Mouse (Mus musculus) kidney, embryonic 16.5 days (tissue): ENCODE measurements around the gene Heatr5a. TPM values are rescaled to one million over a fixed set of nuclear protein-coding genes. Genes with fewer than 3 reads are reported as not detected.

Experiments
- ATAC-seq: fragments of 200-750 bp; cut with Nextera tagmentation; 2 replicates; pipeline ENCODE4 v1.8.0; 2017; ENCODE audit warnings: moderate TSS enrichment; ENCODE audit not compliant: low FRiP score, low TSS enrichment
- H3K27ac ChIP-seq: fragments of 300-500 bp; sonication (generic); 2 replicates; pipeline ENCODE4 v1.5.1; 2014; ENCODE audit warnings: low read length
- H3K27me3 ChIP-seq: fragments of 300-500 bp; sonication (generic); 2 replicates; pipeline ENCODE4 v1.6.1; 2014; ENCODE audit warnings: low read length, control low read depth, mixed read lengths; ENCODE audit not compliant: insufficient read depth
- H3K36me3 ChIP-seq: fragments of 300-500 bp; sonication (generic); 2 replicates; pipeline ENCODE4 v1.6.1; 2014; ENCODE audit warnings: low read length, control low read depth, mixed read lengths; ENCODE audit not compliant: insufficient read depth
- H3K4me1 ChIP-seq: fragments of 300-500 bp; sonication (generic); 2 replicates; pipeline ENCODE4 v1.6.1; 2014; ENCODE audit warnings: low read length, control low read depth, mixed read lengths; ENCODE audit not compliant: insufficient read depth
- H3K4me2 ChIP-seq: fragments of 300-500 bp; sonication (generic); replicated peaks from 2 replicates; pipeline ENCODE4 v1.6.1; 2014; ENCODE audit warnings: low read depth, low read length
- H3K4me3 ChIP-seq: fragments of 300-500 bp; sonication (generic); 2 replicates; pipeline ENCODE4 v1.5.1; 2014; ENCODE audit warnings: mild to moderate bottlenecking, low read length
- H3K9ac ChIP-seq: fragments of 300-500 bp; sonication (generic); replicated peaks from 2 replicates; pipeline ENCODE4 v1.6.1; 2014; ENCODE audit warnings: low read length
- H3K9me3 ChIP-seq: fragments of 300-500 bp; sonication (generic); 2 replicates; pipeline ENCODE4 v1.6.1; 2016; ENCODE audit warnings: low read length, control low read depth
- WGBS: fragments of 180-500 bp; shearing (Covaris S2); extraction: QIAGEN DNeasy Blood & Tissue Kit; methylation state at CpG from one replicate; pipeline ENCODE4 v1.1.7; 2014; 5-methylcytosine and 5-hydroxymethylcytosine counted together
- polyA plus RNA-seq: library from polyadenylated mRNA; unstranded; fragments of >200 nt; fragmentation: Nextera tagmentation; extraction: Ambion mirVana; gene quantifications from 2 replicates; pipeline ENCODE4 v1.2.1, GENCODE M21; 2015

Heatr5a gene
- polyA plus RNA-seq, 1 experiment from 2014 or later, result 9.4 TPM

DNA sequence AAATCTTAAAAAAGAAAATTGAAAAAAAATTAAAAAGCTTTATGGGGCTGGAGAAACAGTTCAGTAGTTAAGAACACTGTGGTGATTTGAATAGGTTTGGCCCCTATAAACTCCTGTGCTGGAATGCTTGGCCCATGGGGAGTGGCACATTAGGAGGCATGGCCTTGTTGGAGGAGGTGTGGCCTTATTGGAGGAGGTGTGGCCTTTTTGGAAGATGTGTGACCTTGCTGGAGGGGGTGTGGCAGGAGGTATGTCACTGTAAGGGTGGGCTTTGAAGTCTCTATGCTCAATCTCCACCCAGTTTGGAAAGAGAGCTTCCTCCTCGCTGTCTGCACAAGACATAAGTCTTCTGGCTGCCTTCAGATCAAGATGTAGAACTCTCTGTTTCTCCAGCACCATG, 3.3 kb upstream of the Heatr5a start:
- Histone ChIP-seq H3K9ac (no peak overlapping the region), H3K9me3 (0 out of 2 replicates have a peak, but pooled peaks cover 5% of the 10 kb centered on the region), H3K27ac (no peak overlapping the region), H3K4me1 (peaks cover 10% of the 10 kb centered on the region; the same call in 1 of the 2 replicates), H3K4me2 (no peak overlapping the region), H3K36me3 (no peaks in the 10 kb centered on the region), H3K4me3 (no peak overlapping the region), H3K27me3 (no peaks in the 10 kb centered on the region)
- WGBS, result 95% methylated on average over 1 of the region's 1 CpGs
- no peak for ATAC-seq

DNA sequence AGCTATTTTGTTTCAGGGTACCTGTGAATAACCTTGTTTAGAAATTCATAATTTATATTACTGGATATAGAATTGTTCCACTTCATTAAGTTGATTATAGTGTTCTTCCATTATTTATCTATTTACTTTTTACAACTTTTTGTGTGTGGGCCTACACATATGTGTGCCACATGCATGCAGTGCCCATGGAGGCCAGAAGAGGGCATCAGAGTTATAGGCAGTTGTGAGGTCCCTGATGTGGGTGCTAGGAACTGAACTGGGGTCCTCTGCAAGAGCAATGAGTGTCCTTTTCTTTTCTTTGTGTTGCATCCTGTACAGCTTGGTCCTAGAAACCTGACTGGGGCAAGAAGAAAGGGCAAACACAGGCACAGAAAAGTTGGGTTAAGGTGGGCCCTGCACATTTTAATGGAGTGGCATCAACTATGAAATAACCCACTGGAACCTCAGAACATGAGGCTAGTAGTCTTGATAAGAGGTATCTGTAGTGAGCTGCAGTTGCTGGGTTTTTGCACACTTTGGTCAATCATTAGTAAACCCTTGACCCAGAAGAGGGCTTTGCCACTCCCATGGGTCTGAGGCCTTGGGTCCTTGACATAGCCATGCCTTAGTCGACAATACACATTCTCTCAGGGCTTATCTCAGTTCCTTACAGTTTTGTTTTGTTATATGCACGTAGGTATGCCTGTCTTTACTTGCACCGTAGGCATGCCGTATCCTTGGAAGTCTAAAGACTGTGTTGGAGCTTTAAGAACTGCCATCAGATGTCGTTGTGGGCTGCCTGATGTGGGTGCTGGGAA, 1.3 kb upstream of the Heatr5a start:
- ATAC-seq, result no peak
- Histone ChIP-seq H3K27me3 (no peaks in the 10 kb centered on the region), H3K9ac (no peak overlapping the region), H3K27ac (no peak overlapping the region), H3K9me3 (0 out of 2 replicates have a peak, but pooled peaks cover 5% of the 10 kb centered on the region), H3K4me2 (no peak overlapping the region), H3K4me1 (peaks cover 10% of the 10 kb centered on the region; the same call in 1 of the 2 replicates), H3K4me3 (no peak overlapping the region), H3K36me3 (no peaks in the 10 kb centered on the region)
- 93% methylated on average over 5 of the region's 5 CpGs for WGBS

DNA sequence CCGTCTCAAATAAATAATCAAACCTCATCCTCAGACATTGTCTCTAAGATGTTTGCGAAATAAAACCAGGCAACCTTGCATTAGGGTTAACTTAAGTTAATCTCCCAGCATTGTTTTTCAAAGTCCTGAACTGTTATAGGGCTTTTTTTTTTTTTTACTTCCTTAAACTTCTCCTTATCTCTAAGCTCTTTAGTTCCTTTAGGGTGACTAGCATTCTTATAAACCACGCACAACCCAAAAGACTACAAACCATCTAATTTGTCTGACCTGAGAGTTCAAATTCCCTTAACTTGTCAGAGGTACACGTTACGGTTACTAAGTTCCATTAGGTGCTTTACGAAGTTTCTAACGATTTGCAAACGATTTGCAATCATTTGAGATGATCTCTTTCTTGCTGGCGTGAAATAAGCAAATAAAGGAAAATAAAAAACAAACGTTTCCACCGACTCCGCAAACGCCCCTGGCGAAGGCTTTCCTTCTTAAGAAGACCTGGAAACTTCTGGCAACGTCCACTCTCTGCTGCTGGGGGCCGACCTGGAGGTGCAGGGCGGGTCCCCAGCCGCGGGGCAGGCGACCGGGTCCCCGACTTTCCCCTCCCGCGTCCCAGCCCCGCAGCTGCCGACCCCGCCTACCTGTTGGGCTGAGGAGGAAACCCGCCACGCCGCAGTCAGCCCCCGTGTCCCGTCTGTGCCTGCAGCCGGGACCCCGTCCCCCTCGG, 610 bp downstream of the Heatr5a start:
- peaks cover 10% of the 10 kb centered on the region; the same call in 1 of the 2 replicates for H3K4me1 ChIP-seq
- ATAC-seq, result no peak
- H3K9me3 ChIP-seq, result 0 out of 2 replicates have a peak, but pooled peaks cover 5% of the 10 kb centered on the region
- H3K9ac ChIP-seq, result peak overlapping the region; percentile 89
- peak overlapping the region; percentile 64 for H3K4me2 ChIP-seq
- peak overlapping the region; percentile 94 for H3K27ac ChIP-seq
- no peaks in the 10 kb centered on the region for H3K27me3 ChIP-seq
- peak overlapping the region; percentile 97 for H3K4me3 ChIP-seq
- WGBS, result 2% methylated on average over 35 of the region's 35 CpGs
- H3K36me3 ChIP-seq, result no peaks in the 10 kb centered on the region

DNA sequence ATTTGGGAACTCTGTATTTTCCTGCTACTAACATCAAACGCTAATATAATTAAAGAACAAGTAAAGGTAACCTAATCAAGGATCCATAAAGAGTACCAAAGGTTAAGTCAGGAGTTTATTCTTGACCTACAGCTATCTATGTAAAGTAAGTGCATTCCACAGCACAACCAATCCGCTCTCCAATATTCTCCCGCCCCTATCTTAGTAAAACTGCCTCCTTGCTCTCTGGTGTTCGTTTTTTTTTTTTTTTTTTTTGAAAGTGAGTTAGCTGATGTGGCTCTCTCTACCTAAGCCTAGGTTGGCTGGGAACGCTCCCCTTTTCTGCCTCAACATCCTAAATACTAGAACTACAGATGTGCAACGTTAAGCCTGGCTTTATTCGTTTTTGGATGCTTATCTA, 1.2 kb downstream of the Heatr5a start:
- Histone ChIP-seq H3K9ac (no peak overlapping the region; the same call in 1 of the 2 replicates), H3K4me3 (peak overlapping the region; percentile 97), H3K36me3 (no peaks in the 10 kb centered on the region), H3K27me3 (no peaks in the 10 kb centered on the region), H3K4me1 (peaks cover 10% of the 10 kb centered on the region; the same call in 1 of the 2 replicates), H3K9me3 (0 out of 2 replicates have a peak, but pooled peaks cover 5% of the 10 kb centered on the region), H3K4me2 (peak overlapping the region; percentile 64), H3K27ac (no peak overlapping the region)
- 17% methylated on average over 7 of the region's 7 CpGs for WGBS
- no peak for ATAC-seq

DNA sequence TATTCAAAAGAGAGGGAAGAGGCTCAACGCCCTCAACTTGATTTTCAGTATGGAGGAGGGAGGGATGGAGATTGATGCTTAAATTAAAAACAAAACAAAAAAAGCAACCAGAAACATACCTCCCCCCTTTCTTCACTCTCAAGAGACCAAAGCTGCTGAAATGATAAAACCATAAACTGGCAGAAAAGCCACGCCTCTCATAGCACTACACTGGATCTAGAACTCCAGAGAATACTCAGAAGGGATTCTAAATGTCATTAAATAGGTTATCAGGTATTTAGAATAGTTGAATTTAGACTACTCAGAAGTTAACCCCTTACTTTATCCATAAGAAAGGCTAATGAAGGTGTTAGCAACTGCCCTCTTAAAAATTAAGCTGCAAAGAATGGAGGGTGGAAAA, 2.0 kb downstream of the Heatr5a start:
- H3K36me3 ChIP-seq, result no peaks in the 10 kb centered on the region
- H3K4me1 ChIP-seq, result peaks cover 11% of the 10 kb centered on the region; the same call in 1 of the 2 replicates
- no peak overlapping the region for H3K4me3 ChIP-seq
- ATAC-seq, result no peak
- WGBS, result 75% methylated on average over 2 of the region's 2 CpGs
- H3K27me3 ChIP-seq, result no peaks in the 10 kb centered on the region
- H3K4me2 ChIP-seq, result no peak overlapping the region
- H3K9me3 ChIP-seq, result 0 out of 2 replicates have a peak, but pooled peaks cover 5% of the 10 kb centered on the region
- no peak overlapping the region for H3K27ac ChIP-seq
- H3K9ac ChIP-seq, result no peak overlapping the region

DNA sequence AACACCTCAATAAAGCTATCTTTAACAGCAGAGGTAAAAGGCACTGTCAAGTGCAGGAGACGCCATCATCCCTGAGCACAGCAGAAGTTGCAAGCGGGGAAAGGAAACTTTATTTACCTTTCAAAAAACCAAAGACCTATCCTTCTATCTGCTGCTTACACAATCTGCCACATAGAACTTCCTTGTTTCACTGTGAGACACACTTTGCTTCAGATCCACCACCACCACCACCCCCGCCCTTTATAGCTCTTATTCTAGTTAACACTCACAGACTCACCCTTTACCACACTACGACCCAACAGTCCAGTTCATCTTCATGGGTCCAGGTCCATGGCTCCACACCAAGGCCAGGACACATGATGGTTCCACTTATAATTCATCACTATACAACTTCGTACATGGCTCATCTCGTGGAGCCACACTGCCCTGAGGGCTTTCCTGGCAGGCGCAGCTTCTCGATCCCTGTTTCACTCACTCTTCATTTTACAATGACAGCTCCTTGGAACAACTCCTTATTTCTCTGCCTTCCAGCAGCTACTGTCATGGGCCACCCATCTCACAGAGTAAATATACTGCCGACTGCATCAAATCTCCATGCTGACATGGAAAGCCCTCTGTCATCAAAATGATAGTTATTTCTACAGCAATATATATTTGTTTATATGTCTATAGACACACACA, 3.1 kb downstream of the Heatr5a start:
- H3K27ac ChIP-seq, result no peak overlapping the region
- no peaks in the 10 kb centered on the region for H3K27me3 ChIP-seq
- 0 out of 2 replicates have a peak, but pooled peaks cover 5% of the 10 kb centered on the region for H3K9me3 ChIP-seq
- H3K9ac ChIP-seq, result no peak overlapping the region
- ATAC-seq, result no peak
- H3K36me3 ChIP-seq, result no peaks in the 10 kb centered on the region
- WGBS, result 88% methylated on average over 9 of the region's 9 CpGs
- peaks cover 12% of the 10 kb centered on the region; the same call in 1 of the 2 replicates for H3K4me1 ChIP-seq
- H3K4me2 ChIP-seq, result no peak overlapping the region
- H3K4me3 ChIP-seq, result no peak overlapping the region

DNA sequence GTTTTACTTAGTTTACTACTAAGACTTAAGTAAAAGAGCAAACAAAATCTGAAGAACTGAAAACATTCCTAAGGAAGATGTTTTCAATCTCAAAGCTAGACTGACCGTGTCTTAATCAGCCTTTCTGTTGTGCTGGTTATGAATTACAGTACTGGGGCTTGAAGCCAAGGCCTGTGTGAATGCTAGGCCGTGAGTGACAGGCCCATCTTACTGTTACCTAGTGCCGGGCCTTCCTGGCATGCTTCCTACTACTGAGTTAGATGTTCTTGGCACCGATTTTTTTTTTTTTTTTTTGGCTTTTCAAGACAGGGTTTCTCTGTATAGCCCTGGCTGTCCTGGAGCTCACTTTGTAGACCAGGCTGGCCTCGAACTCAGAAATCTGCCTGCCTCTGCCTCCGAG, 13.5 kb downstream of the Heatr5a start:
- no peak overlapping the region for H3K27ac ChIP-seq

DNA sequence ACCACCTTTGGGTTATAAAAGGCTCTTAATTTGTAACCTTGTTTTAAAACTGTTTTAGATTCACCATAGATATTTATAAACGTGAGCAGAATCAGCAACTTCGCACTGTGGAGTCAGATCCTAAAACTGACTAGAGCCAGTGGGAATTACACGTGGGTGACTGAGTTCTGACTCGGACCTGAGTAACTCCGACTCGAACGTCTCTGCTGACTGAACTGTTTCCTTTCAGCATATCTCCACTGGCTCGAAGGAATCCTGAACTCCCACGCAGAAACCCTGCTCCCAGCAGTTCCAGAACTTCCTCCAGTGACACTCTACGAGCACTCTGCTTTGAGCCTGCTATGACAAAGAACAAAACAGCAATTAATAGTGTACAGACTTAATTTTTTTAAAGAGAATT, 18.8 kb downstream of the Heatr5a start:
- 0 out of 2 replicates have a peak, but pooled peaks cover 7% of the 10 kb centered on the region for H3K9me3 ChIP-seq
- no peak overlapping the region for H3K9ac ChIP-seq
- peaks cover 45% of the 10 kb centered on the region for H3K36me3 ChIP-seq
- H3K4me1 ChIP-seq, result no peaks in the 10 kb centered on the region
- WGBS, result 39% methylated on average over 10 of the region's 10 CpGs
- no peak overlapping the region for H3K4me2 ChIP-seq
- H3K27me3 ChIP-seq, result no peaks in the 10 kb centered on the region
- no peak overlapping the region for H3K4me3 ChIP-seq
- peak; percentile 63; the same call in 1 of the 2 replicates for ATAC-seq
- no peak overlapping the region for H3K27ac ChIP-seq

More for the DNA sequence above, 13.5 kb downstream of the Heatr5a start:
- ATAC-seq, result no peak
- H3K4me3 ChIP-seq, result no peak overlapping the region
- no peak overlapping the region for H3K4me2 ChIP-seq
- WGBS, result 86% methylated on average over 6 of the region's 6 CpGs
- no peak overlapping the region for H3K9ac ChIP-seq
- no peaks in the 10 kb centered on the region for H3K27me3 ChIP-seq
- H3K4me1 ChIP-seq, result no peaks in the 10 kb centered on the region
- H3K9me3 ChIP-seq, result no peaks in the 10 kb centered on the region
- H3K36me3 ChIP-seq, result peaks cover 19% of the 10 kb centered on the region; the same call in 1 of the 2 replicates

DNA sequence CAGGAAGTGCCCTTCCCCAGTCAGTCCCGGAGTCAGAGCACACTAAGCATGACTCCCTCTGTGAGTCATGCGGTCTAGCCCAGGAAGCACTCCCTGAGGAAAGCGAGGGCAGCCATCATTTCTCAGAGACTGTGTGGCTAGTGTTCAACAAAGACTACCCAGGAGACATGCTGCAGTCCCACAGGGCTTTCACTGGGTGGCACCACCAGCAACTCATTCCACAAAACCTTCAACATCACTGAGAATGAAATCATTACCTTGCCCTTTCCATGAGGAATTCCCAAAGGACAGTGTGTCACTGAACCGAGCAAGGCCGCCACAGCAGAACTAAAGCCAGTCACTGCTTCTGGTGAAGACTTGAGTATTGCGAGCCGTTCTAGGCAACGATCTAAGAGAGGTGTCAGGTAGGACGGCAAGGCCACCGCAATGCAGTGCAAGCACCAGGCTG, 23.6 kb downstream of the Heatr5a start:
- no peak for ATAC-seq

More for the DNA sequence above, 23.6 kb downstream of the Heatr5a start:
- 86% methylated on average over 10 of the region's 10 CpGs for WGBS
- Histone ChIP-seq H3K4me1 (no peaks in the 10 kb centered on the region), H3K9ac (no peak overlapping the region), H3K27me3 (no peaks in the 10 kb centered on the region), H3K36me3 (peaks cover 41% of the 10 kb centered on the region), H3K4me3 (no peak overlapping the region), H3K9me3 (0 out of 2 replicates have a peak, but pooled peaks cover 7% of the 10 kb centered on the region), H3K4me2 (no peak overlapping the region), H3K27ac (no peak overlapping the region)
